Mouse (Mus musculus) forebrain, embryonic 16.5 days (tissue): ENCODE data around the gene Nbea. TPM values are rescaled to one million over a fixed set of nuclear protein-coding genes. Genes with fewer than 3 reads are reported as not detected.
A peak's percentile ranks its signal among the peaks of the same experiment; 100 is the strongest.

Experiments
- ATAC-seq: fragments of 200-750 bp; cut with Nextera tagmentation; 2 replicates; pipeline ENCODE4 v1.8.0; 2017; ENCODE audit warnings: mild to moderate bottlenecking, moderate library complexity
- H3K27ac ChIP-seq: fragments of 300-500 bp; sonication (generic); 2 replicates; pipeline ENCODE4 v1.5.1; 2014; ENCODE audit warnings: low read length, control low read depth
- H3K27me3 ChIP-seq: fragments of 300-500 bp; sonication (generic); replicated peaks from 2 replicates; pipeline ENCODE4 v1.6.1; 2014; ENCODE audit warnings: low read length; ENCODE audit not compliant: control insufficient read depth, insufficient read depth
- H3K36me3 ChIP-seq: fragments of 300-500 bp; sonication (generic); 2 replicates; pipeline ENCODE4 v1.6.1; 2014; ENCODE audit not compliant: control insufficient read depth, insufficient read depth
- H3K4me1 ChIP-seq: fragments of 300-500 bp; sonication (generic); replicated peaks from 2 replicates; pipeline ENCODE4 v1.6.1; 2014; ENCODE audit warnings: low read length; ENCODE audit not compliant: control insufficient read depth, insufficient read depth
- H3K4me2 ChIP-seq: fragments of 300-500 bp; sonication (generic); 2 replicates; pipeline ENCODE4 v1.6.1; 2014; ENCODE audit warnings: mild to moderate bottlenecking, low read length, control low read depth
- H3K4me3 ChIP-seq: fragments of 300-500 bp; sonication (generic); replicated peaks from 2 replicates; pipeline ENCODE4 v1.5.1; 2014; ENCODE audit warnings: mild to moderate bottlenecking, low read length, control low read depth
- H3K9ac ChIP-seq: fragments of 300-500 bp; sonication (generic); replicated peaks from 2 replicates; pipeline ENCODE4 v1.6.1; 2014; ENCODE audit warnings: low read depth, low read length, control low read depth
- H3K9me3 ChIP-seq: fragments of 300-500 bp; sonication (generic); 2 replicates; pipeline ENCODE4 v1.6.1; 2016; ENCODE audit warnings: low read length; ENCODE audit not compliant: control insufficient read depth
- WGBS: fragments of 180-500 bp; shearing (Covaris S2); extraction: QIAGEN DNeasy Blood & Tissue Kit; methylation state at CpG from one replicate; pipeline ENCODE4 v1.1.7; 2014; 5-methylcytosine and 5-hydroxymethylcytosine counted together
- polyA plus RNA-seq: library from polyadenylated mRNA; unstranded; fragments of >200 nt; fragmentation: Nextera tagmentation; extraction: Ambion mirVana; gene quantifications from 2 replicates; pipeline ENCODE4 v1.2.1, GENCODE M21; 2015

The Nbea gene
- polyA plus RNA-seq, 1 experiment from 2014 or later, result 62.8 TPM

GRCm38 (mm10) chr3:55789856-55790255 lies 393.6 kb downstream of the Nbea start:
- 34% methylated on average over 2 of the region's 2 CpGs for WGBS

GRCm38 (mm10) chr3:55788621-55789201 lies 394.8 kb downstream of the Nbea start:
- Histone ChIP-seq H3K4me1 (peaks cover 8% of the 10 kb centered on the region), H3K4me2 (no peak overlapping the region), H3K27ac (no peak overlapping the region), H3K9ac (no peak overlapping the region), H3K27me3 (peaks cover 25% of the 10 kb centered on the region), H3K4me3 (no peak overlapping the region), H3K9me3 (no peaks in the 10 kb centered on the region), H3K36me3 (no peaks in the 10 kb centered on the region)
- no peak for ATAC-seq
- whole genome bisulfite sequencing, result 22% methylated on average over 5 of the region's 5 CpGs

More at GRCm38 (mm10) chr3:55789856-55790255, 393.6 kb downstream of the Nbea start:
- Histone ChIP-seq H3K9ac (no peak overlapping the region), H3K36me3 (no peaks in the 10 kb centered on the region), H3K27ac (no peak overlapping the region), H3K9me3 (no peaks in the 10 kb centered on the region), H3K4me2 (no peak overlapping the region), H3K4me1 (peaks cover 13% of the 10 kb centered on the region), H3K27me3 (peaks cover 18% of the 10 kb centered on the region), H3K4me3 (no peak overlapping the region)
- no peak for ATAC-seq

GRCm38 (mm10) chr3:55788214-55788586 lies 395.3 kb downstream of the Nbea start:
- Histone ChIP-seq H3K9me3 (no peaks in the 10 kb centered on the region), H3K27ac (no peak overlapping the region), H3K4me2 (peak overlapping the region; percentile 52), H3K27me3 (peaks cover 30% of the 10 kb centered on the region), H3K9ac (no peak overlapping the region), H3K4me1 (peaks cover 13% of the 10 kb centered on the region), H3K36me3 (no peaks in the 10 kb centered on the region), H3K4me3 (no peak overlapping the region; the same call in 1 of the 2 replicates)
- no peak for ATAC-seq
- 21% methylated on average over 4 of the region's 4 CpGs for WGBS

GRCm38 (mm10) chr3:55787487-55788213 lies 395.9 kb downstream of the Nbea start:
- Histone ChIP-seq H3K36me3 (no peaks in the 10 kb centered on the region), H3K27ac (no peak overlapping the region), H3K4me3 (peak overlapping the region; percentile 36), H3K4me1 (peaks cover 18% of the 10 kb centered on the region), H3K9me3 (no peaks in the 10 kb centered on the region), H3K9ac (peak overlapping the region; percentile 54), H3K4me2 (peak overlapping the region; percentile 52), H3K27me3 (peaks cover 32% of the 10 kb centered on the region)
- ATAC-seq, result peak; percentile 68
- 1% methylated on average over 54 of the region's 54 CpGs for WGBS

- Histone ChIP-seq H3K36me3 (no peaks in the 10 kb centered on the region), H3K9ac (peak overlapping the region; percentile 54), H3K4me1 (peaks cover 24% of the 10 kb centered on the region), H3K4me2 (peak overlapping the region; percentile 52), H3K27ac (no peak overlapping the region), H3K27me3 (peaks cover 33% of the 10 kb centered on the region), H3K9me3 (no peaks in the 10 kb centered on the region), H3K4me3 (peak overlapping the region; percentile 36)
- no peak for ATAC-seq
- WGBS, result 12% methylated on average over 17 of the region's 17 CpGs
Measured at GRCm38 (mm10) chr3:55786835-55787486, 396.5 kb downstream of the Nbea start.

- ATAC-seq, result no peak
- 25% methylated on average over 3 of the region's 3 CpGs for WGBS
- H3K4me2 ChIP-seq, result no peak overlapping the region
- H3K27ac ChIP-seq, result no peak overlapping the region
- H3K27me3 ChIP-seq, result peaks cover 41% of the 10 kb centered on the region
- no peaks in the 10 kb centered on the region for H3K36me3 ChIP-seq
- no peaks in the 10 kb centered on the region for H3K9me3 ChIP-seq
- no peak overlapping the region for H3K4me3 ChIP-seq
- peaks cover 24% of the 10 kb centered on the region for H3K4me1 ChIP-seq
- no peak overlapping the region for H3K9ac ChIP-seq
Measured at GRCm38 (mm10) chr3:55785981-55786725, 397.3 kb downstream of the Nbea start.

GRCm38 (mm10) chr3:55785266-55785980 lies 398.1 kb downstream of the Nbea start:
- Histone ChIP-seq H3K4me3 (no peak overlapping the region), H3K36me3 (no peaks in the 10 kb centered on the region), H3K9me3 (no peaks in the 10 kb centered on the region), H3K4me1 (peaks cover 31% of the 10 kb centered on the region), H3K9ac (no peak overlapping the region), H3K4me2 (no peak overlapping the region), H3K27ac (no peak overlapping the region), H3K27me3 (peaks cover 43% of the 10 kb centered on the region)
- ATAC-seq, result no peak
- WGBS, result 59% methylated on average over 4 of the region's 4 CpGs

GRCm38 (mm10) chr3:55784101-55784500 lies 399.4 kb downstream of the Nbea start:
- peak overlapping the region; percentile 24 for H3K4me3 ChIP-seq
- peaks cover 35% of the 10 kb centered on the region for H3K4me1 ChIP-seq

More at GRCm38 (mm10) chr3:55784101-55784500, 399.4 kb downstream of the Nbea start:
- no peak for ATAC-seq
- H3K9me3 ChIP-seq, result no peaks in the 10 kb centered on the region
- H3K27ac ChIP-seq, result no peak overlapping the region
- H3K9ac ChIP-seq, result no peak overlapping the region
- H3K36me3 ChIP-seq, result no peaks in the 10 kb centered on the region
- 23% methylated on average over 7 of the region's 7 CpGs for WGBS
- no peak overlapping the region for H3K4me2 ChIP-seq
- peaks cover 39% of the 10 kb centered on the region for H3K27me3 ChIP-seq
